Mouse (Mus musculus) large intestine, adult 2 months (tissue): ENCODE measurements around the gene Spast. TPM values are rescaled to one million over a fixed set of nuclear protein-coding genes. Genes with fewer than 3 reads are reported as not detected.
"Not testable (repeated sequence)": the region's sequence is repeated elsewhere in the genome, so short reads cannot be mapped to it uniquely, and the experiment has no call there.

ENCODE experiments used
- DNase-seq: peaks from one replicate; pipeline ENCODE4 v3.0.0-alpha.2; 2012; ENCODE audit warnings: low read depth, low spot score
- WGBS: fragments of 180-500 bp; shearing (Covaris S2); methylation state at CpG from one replicate; pipeline ENCODE4 v1.1.7; 2018; 5-methylcytosine and 5-hydroxymethylcytosine counted together
- polyA plus RNA-seq: library from polyadenylated mRNA; depleted of rRNA; stranded (reverse); fragments of >200 nt; gene quantifications from 2 replicates; pipeline ENCODE4 v1.2.3, GENCODE M21; 2012; rRNA removed

The Spast gene
- polyA plus RNA-seq = 3.1 and 4.5 TPM in 2 replicates

DNA sequence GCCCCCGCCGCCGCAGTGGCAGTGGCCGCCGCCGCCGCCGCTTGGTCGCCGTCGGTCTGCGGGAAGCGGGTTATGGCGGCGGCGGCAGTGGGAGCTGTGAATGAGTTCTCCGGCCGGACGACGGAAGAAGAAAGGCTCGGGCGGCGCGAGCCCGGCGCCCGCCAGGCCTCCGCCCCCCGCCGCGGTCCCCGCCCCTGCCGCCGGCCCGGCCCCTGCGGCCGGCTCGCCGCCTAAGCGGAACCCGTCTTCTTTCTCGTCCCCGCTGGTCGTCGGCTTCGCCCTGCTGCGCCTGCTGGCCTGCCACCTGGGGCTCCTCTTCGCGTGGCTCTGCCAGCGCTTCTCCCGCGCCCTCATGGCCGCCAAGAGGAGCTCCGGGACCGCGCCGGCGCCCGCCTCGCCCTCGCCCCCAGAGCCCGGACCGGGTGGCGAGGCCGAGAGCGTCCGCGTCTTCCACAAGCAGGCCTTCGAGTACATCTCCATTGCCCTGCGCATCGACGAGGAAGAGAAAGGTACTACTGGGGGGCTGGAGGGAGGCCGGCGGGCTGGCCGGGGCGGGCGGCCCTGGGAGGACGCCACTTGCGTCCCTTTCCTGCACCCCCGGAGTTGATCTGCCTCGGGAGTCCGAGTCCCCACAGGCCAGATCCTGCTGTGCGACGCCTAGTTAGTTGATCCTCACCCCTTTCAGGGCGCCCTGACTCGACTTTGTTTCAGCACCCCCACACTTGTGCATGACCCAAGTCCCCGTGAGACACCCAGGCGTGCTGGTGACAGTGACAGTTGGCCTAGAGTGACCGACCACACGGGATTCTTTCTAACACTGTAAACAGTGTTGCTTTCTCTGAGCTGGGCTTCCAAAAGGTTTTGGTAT lies at the start of gene Spast:
Spast (plus strand) TSS at position 51 of the 868 bp plus-strand sequence.
- WGBS = under 1% methylated on average over 85 of the region's 90 CpGs
- no peak for DNase-seq

DNA sequence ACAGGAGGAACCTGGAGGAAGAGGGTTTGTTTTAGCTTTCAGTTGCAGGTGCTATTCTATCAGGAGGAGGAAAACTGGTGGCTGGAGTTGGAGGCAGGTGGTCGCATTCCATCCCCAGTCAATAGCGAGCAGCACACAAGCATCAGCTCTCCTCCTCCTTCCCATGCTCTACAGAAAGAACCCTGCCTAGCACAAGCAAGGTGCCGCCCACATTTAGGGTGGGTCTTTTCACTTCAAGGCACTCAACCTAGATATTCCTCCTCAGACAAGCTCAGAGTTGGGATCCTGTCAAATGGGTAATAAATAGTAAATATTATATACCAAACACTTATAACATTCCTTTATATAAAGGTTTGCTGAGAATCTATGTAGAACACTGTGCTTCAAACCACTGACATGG lies 48.6 kb upstream of the Spast start:
- no peak for DNase-seq
- 65% methylated on average over 3 of the region's 3 CpGs for WGBS

DNA sequence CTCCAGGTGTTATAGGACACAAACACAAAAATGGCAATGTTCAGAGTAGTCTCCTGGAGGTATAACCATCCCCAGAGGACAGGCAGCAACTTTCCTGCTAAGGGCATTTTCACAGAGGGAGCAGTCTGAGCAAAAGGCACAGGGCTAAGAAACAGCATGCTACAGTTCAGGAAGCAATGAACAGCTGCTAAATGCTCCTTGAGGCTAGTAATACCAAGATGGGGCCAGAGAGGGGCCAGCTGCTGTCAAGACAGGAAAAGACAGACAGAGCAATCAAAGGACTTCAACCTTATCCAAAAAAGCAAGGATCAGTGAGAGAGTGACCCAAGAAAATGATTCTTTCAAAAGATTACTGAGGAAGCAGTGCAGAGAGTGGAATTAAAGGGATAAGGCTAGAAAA lies 47.9 kb upstream of the Spast start:
- DNase-seq = no peak

DNA sequence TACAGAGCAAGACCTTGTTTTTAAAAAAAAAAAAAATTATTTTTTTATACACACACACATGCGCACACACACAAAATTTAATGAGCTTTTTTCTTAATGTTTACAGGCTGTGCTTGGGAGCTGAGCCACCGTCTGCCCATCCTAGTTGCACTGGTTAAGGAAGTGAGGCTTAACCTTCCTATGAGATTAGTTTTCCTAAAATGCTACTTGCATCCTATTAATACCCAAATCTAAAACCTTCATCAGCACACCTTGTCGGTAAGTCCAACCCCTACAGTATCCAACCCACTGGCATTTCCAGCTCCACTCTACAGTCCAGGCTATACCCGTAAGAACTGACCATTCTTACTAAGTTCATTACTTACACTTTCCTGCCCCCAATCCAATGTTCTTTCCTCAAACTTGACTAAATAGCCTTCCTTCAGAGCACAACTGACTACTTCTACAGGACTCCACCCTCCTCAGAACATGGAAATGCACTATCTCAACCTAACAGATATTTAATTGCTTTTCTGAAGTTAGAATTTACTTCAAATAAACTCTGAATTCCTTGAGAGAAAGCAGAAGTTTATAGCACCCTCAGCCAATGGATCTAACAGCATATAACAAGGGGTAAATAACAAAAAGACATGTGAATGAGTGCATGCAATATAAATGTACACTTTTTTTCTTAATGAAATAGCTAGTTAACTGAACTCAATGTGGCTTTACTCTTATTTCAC lies 47.0 kb upstream of the Spast start:
- WGBS = 71% methylated on average over 4 of the region's 4 CpGs

DNA sequence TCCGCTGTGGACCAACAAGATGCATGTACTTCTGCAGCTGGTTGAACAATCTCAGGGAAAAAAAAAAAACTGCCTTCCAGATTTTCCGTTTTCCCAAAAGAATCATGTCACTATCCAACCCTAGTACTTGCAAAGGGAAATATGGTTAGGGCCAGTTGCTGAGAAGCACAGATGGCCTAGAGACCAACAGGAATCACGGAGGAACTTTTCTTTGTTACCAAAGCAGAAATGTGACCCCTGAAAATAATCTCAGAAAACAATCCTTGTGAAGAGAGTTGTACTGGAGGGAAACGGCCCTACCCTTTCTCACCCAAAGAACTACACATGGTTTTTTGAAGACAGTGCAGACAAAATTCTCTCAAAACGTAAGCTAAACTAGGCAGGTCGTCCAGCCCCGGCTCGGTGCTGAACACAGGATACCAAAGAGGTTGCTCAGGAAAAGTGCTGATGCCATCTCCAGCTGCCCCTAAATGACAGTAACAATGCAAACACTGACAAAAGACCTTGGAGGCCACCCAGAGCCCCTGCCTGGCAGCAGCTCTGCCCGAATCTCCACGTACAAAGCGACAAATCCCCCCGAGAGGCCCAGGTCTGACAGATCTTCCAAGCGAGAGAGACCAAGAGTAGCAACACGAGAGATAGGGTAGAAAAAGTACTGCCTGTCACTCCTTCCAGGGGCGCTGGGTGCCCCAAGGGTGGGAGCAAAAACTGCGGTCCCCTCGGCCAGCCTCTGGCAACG lies 44.9 kb upstream of the Spast start:
- DNase-seq = no peak
- 2% methylated on average over 18 of the region's 18 CpGs for WGBS

More for the DNA sequence above, 47.0 kb upstream of the Spast start:
- no peak for DNase-seq

DNA sequence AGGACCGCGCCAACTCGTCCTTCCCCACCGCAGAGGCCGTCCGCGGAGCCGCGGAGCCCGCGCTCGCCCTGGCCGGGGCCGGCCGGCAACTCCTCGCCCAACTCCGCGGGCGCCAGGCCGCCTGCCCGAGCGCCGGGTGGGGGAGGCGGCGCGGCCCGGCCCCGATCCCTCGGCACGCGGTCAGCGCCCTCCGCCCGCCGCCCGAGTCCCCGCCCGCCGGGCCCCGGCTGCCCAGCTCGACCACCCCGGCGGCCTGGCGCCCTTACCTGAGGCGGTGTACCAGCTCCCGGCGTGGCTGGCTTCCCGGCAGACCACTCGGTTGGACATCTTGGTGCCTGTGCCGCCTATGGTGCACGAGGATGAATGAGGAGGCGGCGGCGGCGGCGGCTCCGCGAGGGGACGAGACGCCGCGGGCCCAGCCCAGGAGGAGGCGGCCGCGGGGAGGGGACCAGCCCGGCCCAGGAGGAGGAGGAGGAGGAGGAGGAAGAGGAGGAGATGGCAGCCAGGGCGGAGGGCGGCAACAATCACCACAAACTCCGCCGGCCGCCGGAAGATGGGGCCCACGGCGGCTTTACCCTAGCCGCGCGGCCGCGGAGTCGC lies 44.3 kb upstream of the Spast start:
- no peak for DNase-seq
- under 1% methylated on average over 74 of the region's 80 CpGs for WGBS

DNA sequence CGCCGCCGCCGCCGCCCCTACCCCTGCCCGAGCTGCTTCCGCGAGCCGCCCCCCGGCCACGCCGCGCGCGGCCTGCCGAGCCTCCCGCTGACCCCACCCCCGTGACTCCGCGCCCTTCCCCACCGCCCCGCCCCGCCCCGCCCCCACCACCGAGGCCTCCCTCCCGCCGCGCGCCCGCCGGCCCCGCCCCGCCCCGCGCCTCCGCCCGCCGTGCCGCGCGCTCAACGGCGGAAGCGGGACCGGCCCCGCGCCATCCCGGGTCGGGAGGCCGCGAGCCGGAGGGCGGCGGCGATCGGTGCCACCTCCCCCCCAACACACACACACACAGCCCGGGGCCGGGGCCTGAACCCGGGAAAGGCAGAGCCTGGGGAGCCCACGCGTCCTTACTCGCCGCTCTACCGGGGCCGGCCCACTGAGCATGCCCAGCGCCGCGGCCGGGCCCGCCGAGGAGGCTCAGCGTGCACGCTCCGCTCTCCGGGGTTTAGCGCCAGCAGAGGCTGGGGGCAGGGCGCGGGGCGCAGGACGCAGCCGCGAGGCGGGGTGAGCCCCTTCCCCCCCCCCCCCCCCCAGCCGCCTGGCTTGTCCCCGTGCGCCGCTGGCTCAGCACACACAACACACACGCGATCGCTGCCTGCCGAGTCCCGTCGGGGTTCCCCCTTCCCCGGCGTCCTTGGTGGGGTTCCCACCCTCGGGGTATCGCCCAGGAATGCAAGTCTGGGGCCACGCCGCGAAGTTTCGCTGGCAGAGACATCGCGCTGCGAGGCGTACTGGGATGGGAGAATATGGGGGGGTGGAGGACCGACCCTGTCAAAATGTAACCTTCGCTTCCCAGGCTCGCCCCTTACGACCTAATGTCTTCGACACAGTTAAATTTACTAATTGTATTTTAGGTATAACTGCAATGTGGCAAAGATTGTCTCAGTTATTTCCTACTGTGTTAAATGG lies 43.5 kb upstream of the Spast start, which contains the start of gene Memo1:
Memo1 (minus strand) TSS at position 496 of the 945 bp plus-strand sequence.
- no peak for DNase-seq
- WGBS = 1% methylated on average over 81 of the region's 110 CpGs

DNA sequence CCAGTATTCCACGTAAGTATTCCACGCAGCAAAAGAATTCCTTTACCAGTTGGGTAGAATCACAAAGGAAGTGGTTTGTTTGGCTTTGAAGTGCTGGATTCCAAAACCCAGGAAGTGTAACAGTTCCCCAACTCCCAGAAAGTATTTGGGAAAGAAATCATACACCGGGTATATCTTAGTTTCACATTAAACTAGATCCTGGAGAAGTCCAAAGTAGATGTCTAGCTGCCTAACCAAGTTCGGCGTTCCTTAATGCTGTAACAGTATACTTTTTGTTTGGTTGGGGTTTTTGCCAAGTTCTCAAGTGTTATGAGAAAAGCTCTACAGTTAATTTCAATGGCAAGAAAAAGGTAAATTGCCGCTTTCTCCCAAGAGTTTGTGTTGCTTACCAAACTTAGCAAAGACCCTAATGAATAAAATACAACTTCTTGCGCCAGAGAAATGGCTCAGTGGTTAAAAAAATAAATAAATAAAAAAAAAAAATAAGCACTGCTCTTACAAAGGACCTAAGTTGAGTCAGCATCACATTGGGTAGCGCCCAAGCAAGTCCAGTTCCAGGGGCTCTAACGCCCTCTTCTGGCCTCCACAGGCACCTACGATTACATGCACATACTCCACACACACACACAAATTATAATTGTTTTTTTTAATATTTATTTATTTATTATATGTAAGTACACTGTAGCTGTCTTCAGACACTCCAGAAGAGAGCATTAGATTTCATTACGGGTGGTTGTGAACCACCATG lies 42.5 kb upstream of the Spast start:
- WGBS = 35% methylated on average over 11 of the region's 11 CpGs

DNA sequence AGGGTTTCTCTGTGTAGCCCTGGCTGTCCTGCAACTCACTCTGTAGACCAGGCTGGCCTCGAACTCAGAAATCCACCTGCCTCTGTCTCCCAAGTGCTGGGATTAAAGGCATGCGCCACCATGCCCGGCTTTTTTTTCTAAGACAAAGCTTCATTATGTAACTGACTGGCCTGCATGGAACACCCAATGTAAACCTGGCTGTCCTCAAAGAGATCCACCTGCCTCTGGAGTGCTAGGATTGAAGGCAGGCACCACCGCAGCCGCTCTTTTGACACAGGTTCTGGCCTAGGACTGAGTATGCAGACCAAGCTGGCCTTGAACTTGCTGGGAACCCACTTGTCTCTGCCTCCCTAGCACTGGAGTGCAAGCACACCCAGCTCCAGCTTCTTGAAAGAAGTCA lies 41.8 kb upstream of the Spast start:
- 87% methylated on average over 5 of the region's 5 CpGs for WGBS
- DNase-seq = not testable (repeated sequence)

More for the DNA sequence above, 42.5 kb upstream of the Spast start:
- DNase-seq = no peak

DNA sequence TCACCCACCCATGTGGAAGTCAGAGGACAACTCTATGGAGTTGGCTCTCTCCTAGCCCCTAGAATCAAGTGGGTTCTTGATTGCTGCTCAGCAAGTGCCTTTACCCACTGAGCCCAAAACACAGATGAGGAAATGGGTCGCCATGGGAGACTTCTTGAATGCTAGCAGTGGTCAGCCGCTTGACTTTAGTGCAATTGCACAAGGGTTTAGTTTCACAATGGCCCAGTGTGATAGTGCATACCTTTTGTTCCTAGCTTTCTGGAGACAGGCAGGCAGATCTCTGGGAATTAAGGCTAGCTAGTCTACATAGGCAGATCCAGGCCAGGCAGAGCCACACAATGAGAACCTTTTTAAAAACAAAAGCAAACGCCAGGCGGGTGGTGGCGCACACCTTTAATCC lies 38.7 kb upstream of the Spast start:
- 89% methylated on average over 5 of the region's 5 CpGs for WGBS
- DNase-seq = no peak

DNA sequence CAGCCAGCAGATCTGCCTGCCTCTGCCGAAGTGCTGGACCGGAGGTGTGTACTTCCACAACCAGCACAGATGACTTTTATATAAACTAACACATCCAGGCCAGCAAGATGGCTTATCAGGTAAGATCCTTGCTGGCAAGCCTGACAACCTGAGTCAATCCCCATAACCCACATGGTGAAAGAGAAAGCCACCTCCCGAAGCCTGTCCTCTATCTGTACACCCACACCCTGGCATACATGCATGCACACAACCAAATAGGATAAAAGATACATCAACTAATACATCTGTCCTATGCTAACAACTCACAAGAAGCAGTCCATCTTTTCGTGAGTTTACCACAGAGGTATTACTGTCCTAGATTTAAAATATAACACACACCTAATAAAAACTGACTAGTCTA lies 34.7 kb upstream of the Spast start:
- no peak for DNase-seq
- 86% methylated on average over 4 of the region's 4 CpGs for WGBS

DNA sequence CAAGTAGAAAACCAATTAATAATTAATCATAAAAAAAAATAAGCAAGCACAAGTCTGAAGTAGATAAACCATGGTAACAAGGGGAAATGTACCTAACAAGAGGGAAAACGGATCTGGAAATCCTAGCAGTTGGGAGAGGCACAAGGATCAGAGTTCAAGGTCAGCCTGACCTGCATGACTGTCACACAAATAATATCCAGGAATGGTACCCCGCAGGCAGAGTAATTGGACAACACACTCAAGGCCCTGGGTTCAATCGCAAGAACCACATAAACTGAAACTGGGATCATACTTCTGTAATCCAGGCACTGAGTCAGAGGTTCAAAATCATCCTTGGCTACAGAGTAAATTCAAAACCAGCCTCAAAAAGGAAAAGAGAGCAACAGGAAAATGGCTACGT lies 33.2 kb upstream of the Spast start:
- DNase-seq = no peak
- 88% methylated on average over 4 of the region's 4 CpGs for WGBS

DNA sequence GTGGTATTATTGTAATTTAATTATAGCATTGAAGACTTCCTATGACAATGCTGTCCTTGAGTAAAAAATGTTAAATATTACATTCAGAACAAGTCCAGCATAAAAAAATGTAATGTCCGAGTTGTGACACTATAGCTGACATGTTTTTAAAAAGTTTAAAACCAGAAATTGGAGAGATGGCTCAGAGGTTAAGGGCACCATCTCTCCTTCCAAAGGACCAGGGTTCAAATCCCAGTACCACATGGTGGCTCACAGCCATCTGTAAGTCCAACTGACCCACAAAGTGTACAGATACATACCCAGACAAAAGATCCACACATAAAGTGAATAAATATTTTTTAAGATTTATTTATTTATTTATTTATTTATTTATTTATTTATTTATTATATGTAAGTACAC lies 32.8 kb upstream of the Spast start:
- DNase-seq = no peak
- 83% methylated on average over 1 of the region's 1 CpGs for WGBS

DNA sequence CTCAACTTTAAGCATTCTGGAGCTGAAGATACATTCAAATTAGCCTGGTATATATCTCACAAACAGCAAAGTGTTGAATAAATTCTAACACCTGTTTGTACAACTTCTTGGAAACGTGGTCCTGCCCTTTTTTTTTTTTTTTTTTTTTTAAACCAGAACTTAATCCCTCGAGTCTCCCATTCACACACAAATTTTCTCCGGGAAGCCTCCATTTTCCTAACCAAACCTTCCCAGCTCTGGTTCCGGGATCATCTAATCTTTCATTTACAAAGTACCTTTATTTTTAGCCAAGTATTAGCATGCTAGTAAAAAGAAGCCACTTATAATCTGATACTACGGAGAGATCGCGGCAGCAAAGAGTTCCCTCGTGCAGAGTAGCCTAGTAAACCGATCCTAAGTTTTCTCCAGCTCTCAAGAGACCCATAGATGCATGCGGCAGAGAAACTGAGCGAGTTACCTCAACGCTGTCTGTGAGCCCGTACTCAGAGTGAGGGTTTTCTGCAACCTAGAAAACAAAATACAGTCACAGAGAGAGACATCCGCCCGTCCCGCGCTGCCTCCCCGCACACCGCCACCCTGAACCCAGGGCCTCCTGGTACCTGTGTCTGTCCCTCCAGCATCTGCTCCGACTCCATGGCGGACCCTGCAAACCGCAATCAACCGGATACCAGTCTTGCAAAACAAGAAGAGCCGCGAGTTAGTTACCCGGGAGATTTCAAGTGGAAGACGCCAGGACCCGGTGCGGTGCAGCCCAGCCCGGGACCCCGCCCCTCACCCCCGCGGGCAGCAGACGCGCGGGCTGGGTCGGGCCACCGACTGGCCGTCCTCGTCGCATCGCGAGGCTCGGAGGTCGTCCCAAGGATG lies 23.1 kb upstream of the Spast start:
- under 1% methylated on average over 45 of the region's 45 CpGs for WGBS

DNA sequence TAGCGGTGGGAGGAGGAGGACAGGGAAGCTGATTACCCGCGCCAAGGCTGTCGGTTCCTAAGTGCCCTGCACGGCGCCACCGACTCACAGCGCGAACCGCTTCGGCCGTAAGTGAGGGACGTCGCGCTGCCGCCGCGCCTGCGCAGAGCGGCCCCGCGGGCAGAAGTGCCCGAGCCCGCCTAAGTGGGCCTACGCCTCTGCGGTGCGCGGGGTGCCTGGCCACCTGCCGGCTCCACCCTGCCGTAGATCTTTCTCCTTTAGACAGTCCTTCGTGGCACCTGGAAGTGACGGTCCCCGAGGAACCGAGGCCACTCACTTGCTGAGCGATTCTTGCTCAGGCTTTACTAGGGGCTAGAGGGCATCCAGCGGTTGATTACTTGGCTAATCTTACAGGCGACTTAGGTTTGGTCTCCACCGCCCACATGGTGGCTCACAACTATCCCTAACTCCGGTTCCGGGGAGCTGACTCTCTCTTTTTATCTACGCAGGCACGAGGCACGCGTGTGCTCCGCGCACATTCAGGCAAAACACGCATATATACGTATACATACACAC lies 22.4 kb upstream of the Spast start:
- WGBS = under 1% methylated on average over 48 of the region's 48 CpGs
- DNase-seq = no peak

More for the DNA sequence above, 23.1 kb upstream of the Spast start:
- no peak for DNase-seq

DNA sequence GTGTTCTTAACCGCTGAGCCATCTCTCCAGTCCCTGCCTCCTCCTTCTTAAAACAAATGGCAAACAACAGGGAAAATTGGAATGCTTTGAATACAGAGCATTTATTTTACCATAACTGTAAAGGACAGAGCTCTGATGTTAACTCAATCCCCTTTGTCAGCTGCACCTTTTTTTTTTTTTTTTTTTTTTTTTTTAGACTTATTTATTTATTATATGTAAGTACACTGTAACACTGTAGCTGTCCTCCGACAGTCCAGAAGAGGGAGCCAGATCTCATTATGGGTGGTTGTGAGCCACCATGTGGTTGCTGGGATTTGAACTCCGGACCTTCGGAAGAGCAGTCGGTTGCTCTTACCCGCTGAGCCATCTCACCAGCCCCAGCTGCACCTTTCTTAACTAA lies 20.1 kb upstream of the Spast start:
- no peak for DNase-seq
- 93% methylated on average over 6 of the region's 6 CpGs for WGBS
